Mouse (Mus musculus) megakaryocyte, embryonic 14.5 days (primary cell): Measurements from ENCODE around the gene Maml2. TPM values are rescaled to one million over a fixed set of nuclear protein-coding genes. Genes with fewer than 3 reads are reported as not detected.

ENCODE experiments used
- H3K27me3 ChIP-seq: replicated peaks from 2 replicates; pipeline ENCODE3; 2012; ENCODE audit warnings: inconsistent platforms
- H3K36me3 ChIP-seq: replicated peaks from 2 replicates; pipeline ENCODE3; 2012; ENCODE audit warnings: low read length, inconsistent platforms, mixed read lengths
- H3K4me1 ChIP-seq: 2 replicates; pipeline ENCODE4 v1.6.1; 2012; ENCODE audit warnings: inconsistent platforms
- H3K4me3 ChIP-seq: replicated peaks from 2 replicates; pipeline ENCODE3; 2012; ENCODE audit warnings: moderate library complexity, mild to moderate bottlenecking, inconsistent platforms
- H3K9me3 ChIP-seq: 2 replicates; pipeline ENCODE4 v1.6.1; 2012; ENCODE audit warnings: inconsistent platforms
- FLI1 ChIP-seq: IDR thresholded peaks from 2 replicates; pipeline ENCODE4 v1.6.1; 2012; ENCODE audit warnings: low read length, inconsistent platforms, mixed read lengths
- GATA1 ChIP-seq: IDR thresholded peaks from 3 replicates; pipeline ENCODE4 v1.6.1; 2012; ENCODE audit warnings: mixed read lengths, low read length, inconsistent platforms, borderline replicate concordance
- polyA plus RNA-seq: library from polyadenylated mRNA; stranded (reverse); fragments of >175 nt; gene quantifications from 2 replicates; pipeline ENCODE4 v1.2.3, GENCODE M21; 2012; ENCODE audit warnings: low replicate concordance; ENCODE audit not compliant: insufficient read depth

Gene Maml2
- polyA plus RNA-seq, 1 experiment, result 0.09 TPM

- H3K36me3 ChIP-seq, result no peaks in the 10 kb centered on the region
- H3K27me3 ChIP-seq, result no peaks in the 10 kb centered on the region
Measured at GRCm38 (mm10) chr9:13465358-13466020, 167.7 kb downstream of the Maml2 start.

DNA sequence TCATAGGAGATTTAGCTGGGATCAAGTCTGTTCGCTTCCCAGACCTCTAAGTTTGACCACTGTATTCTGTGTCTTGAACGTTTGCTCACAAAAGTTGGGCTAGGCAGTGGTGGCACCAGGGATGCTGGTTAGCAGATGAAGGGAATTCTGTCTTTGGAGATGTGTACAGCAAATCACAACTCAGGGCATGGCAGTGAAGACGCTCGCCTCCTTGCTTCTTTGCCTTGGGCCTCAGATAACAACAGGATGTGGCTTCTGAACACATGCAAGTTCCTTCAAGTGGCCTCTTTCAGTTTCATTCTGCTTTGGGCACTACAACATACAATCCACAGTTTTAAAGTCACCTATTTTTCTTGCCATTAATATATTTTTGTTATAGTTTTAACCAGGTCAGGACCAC lies 168.6 kb downstream of the Maml2 start:
- TF ChIP-seq FLI1 (no peak), GATA1 (peak; percentile 33; the same call in 1 of the 3 replicates)
- Histone ChIP-seq H3K4me3 (peak overlapping the region; percentile 87), H3K27me3 (no peaks in the 10 kb centered on the region), H3K36me3 (no peaks in the 10 kb centered on the region), H3K9me3 (no peaks in the 10 kb centered on the region), H3K4me1 (peaks cover 56% of the 10 kb centered on the region)

More at GRCm38 (mm10) chr9:13465358-13466020, 167.7 kb downstream of the Maml2 start:
- Histone ChIP-seq H3K4me3 (no peak overlapping the region), H3K4me1 (peaks cover 51% of the 10 kb centered on the region), H3K9me3 (no peaks in the 10 kb centered on the region)
- TF ChIP-seq FLI1 (no peak), GATA1 (no peak)

DNA sequence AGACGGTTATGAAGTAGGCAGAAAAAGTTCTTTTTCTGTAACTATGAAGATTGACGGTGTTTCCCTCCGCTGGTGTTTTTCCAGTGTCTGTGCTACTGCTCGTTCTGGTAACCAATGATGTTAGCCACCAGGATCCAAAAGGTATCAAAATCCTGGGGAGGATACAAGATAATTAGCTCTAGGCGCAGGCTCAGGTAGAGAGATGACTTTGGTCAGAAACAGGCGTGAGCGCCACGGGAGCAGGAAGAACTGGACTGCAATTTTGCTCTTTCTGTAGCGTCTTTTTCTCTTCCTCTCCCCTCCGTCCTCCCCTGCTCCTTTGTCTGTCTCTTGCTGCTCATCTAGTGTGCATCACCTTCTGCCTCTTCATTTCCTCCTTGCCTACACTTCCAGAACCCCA lies 169.1 kb downstream of the Maml2 start:
- H3K36me3 ChIP-seq, result no peaks in the 10 kb centered on the region
- H3K27me3 ChIP-seq, result no peaks in the 10 kb centered on the region
- H3K4me1 ChIP-seq, result peaks cover 56% of the 10 kb centered on the region
- no peaks in the 10 kb centered on the region for H3K9me3 ChIP-seq
- no peak for TF ChIP-seq GATA1
- no peak for TF ChIP-seq FLI1
- peak overlapping the region; percentile 87 for H3K4me3 ChIP-seq

DNA sequence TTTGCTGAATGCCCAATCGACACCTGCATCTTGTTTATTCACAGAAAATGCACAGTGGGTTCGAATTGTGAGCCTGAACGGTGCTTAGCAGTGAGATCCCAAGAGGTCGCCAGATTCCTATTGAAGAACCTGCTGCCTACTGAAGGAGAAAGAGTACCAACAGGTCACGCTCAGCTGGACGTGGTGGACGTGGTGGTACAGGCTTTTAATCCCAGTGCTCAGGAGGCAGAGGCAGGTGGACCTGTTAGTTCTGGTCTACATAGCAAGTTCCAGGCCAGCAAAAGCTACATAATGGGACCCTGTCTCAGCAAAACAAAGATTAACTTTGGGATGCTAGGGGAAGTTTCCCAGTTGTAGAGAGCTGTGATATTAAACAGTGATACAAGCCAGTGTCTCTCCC lies 170.0 kb downstream of the Maml2 start:
- Histone ChIP-seq H3K36me3 (no peaks in the 10 kb centered on the region), H3K27me3 (no peaks in the 10 kb centered on the region), H3K4me1 (peaks cover 62% of the 10 kb centered on the region), H3K9me3 (no peaks in the 10 kb centered on the region), H3K4me3 (no peak overlapping the region)
- TF ChIP-seq FLI1 (no peak), GATA1 (no peak)

DNA sequence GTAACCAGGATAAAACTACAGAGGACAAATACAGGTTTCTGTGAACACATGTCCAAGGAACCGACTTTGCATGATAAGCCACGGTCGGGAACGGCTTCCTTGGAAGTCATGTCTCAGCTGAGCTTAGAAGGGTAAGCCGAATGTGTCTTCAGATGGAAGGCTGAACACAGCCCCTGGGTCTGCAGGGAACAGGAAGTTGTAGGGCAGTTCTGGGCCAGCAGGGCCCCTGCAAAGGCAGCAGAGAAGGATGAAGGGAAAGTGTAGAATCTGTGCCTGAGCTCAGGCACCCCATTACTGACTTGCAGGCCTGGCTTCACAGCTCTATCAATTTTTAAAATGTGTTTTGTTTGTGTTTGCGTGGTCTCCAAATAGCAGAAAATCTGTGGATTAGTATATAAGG lies 171.0 kb downstream of the Maml2 start:
- Histone ChIP-seq H3K4me1 (peaks cover 70% of the 10 kb centered on the region), H3K36me3 (no peaks in the 10 kb centered on the region), H3K4me3 (no peak overlapping the region), H3K27me3 (no peaks in the 10 kb centered on the region), H3K9me3 (no peaks in the 10 kb centered on the region)
- TF ChIP-seq FLI1 (no peak), GATA1 (no peak)

DNA sequence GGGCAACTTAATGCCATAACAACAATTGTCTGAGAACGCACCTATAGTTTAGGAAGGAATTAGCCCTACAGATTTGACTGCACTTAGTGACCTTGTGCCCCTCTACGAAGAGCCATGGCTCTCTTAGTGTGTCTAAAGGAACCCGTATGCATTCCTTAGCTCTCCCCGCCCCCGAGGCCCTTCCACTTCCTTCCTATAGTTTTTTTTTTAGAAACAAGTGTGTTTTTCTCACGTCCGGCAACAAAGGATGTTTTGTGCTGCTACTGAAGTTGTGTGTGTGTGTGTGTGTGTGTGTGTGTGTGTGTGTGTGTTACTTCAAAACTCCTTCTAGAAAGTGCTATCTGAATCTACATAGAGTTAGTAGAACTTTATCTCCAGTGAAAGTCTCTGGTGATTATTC lies 172.3 kb downstream of the Maml2 start:
- H3K4me1 ChIP-seq, result peaks cover 81% of the 10 kb centered on the region

DNA sequence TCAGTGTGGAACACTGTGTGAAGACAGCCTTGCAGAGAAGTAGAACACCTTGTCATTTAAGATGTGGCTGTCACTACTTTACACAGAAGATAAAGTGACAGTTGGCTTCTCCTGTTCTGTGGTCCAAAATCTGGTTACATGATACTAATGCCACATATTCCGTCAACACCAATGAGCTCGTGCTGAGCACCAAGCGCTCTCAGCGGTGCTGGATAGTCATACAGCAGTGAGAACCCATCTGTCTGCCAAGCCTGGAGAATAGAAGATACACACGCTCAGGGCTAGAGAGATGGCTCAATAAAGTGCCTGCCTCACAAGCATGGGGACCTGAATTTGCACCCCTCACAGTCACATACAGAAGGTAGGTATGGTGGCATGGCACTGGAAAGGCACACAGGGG lies 177.2 kb downstream of the Maml2 start:
- Histone ChIP-seq H3K4me3 (no peak overlapping the region), H3K27me3 (no peaks in the 10 kb centered on the region), H3K9me3 (no peaks in the 10 kb centered on the region), H3K4me1 (peaks cover 44% of the 10 kb centered on the region), H3K36me3 (no peaks in the 10 kb centered on the region)
- TF ChIP-seq FLI1, result no peak
- no peak for TF ChIP-seq GATA1

More for the DNA sequence above, 172.3 kb downstream of the Maml2 start:
- Histone ChIP-seq H3K4me3 (no peak overlapping the region), H3K9me3 (no peaks in the 10 kb centered on the region), H3K36me3 (no peaks in the 10 kb centered on the region), H3K27me3 (no peaks in the 10 kb centered on the region)
- TF ChIP-seq FLI1 (no peak), GATA1 (no peak)

DNA sequence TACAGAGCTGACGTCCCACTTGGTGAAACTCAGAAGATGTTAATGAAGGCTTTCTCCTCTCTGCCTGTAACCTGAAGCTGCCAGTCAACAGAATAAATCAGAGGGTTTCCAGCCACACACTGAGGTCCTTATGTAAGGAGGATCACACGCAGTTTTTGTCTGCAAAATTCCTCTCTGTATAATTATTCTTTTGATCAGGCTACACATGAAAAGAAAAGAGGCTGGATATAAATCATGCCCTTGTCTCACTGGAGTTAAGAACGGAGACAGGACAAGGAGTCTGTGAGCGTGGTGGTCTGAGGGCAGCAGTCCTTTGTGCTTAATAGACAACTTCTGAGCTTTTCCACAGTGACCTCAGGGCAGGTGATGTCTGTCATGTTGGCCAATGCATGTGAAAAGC lies 181.5 kb downstream of the Maml2 start:
- no peak for TF ChIP-seq GATA1
- TF ChIP-seq FLI1, result no peak
- no peaks in the 10 kb centered on the region for H3K27me3 ChIP-seq
- H3K9me3 ChIP-seq, result no peaks in the 10 kb centered on the region
- H3K4me1 ChIP-seq, result peaks cover 17% of the 10 kb centered on the region
- no peak overlapping the region for H3K4me3 ChIP-seq
- no peaks in the 10 kb centered on the region for H3K36me3 ChIP-seq

DNA sequence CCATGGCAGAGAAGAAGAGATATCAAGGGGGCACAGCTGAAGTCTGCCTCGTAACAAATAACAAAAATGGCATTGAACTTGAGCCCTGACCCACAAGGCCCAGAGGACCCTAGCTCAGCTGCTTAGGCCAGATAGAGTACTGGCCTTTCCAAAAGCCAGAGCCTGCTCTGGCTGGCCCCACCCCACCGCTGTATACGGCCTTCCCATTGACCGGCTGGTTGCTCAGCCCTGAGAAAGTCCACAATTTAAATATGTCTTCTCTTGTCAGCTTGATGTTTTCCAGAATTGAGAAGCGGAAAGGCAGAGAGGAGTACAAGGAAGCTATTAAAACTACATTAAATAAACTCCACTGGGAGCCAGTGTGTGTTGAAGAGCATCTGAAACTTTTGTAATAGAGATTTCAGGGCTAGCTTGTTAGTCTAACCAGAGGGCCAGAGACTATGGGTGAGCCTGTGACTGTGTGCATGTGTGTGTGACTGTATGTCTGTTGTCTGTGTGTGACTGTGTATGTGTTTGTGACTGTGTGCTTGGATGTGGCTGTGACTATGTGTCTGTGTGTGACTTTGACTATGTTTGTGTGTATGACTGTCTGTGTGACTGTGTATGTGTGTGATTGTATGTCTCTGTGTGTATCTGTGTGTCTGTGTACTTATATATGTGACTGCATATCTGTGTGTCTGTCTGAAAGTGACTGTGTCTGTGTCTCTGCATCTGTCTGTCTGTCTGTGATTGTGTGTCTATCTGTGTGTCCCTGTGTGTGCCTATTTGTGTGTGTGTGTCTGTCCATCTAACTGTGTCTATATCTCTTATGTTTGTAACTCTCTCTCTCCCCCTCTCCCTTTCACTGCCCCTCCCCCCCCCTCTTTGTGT lies 185.7 kb downstream of the Maml2 start:
- Histone ChIP-seq H3K36me3 (no peaks in the 10 kb centered on the region), H3K27me3 (no peaks in the 10 kb centered on the region), H3K9me3 (0 out of 2 replicates have a peak, but pooled peaks cover 3% of the 10 kb centered on the region), H3K4me3 (no peak overlapping the region), H3K4me1 (peaks cover 9% of the 10 kb centered on the region)
- TF ChIP-seq FLI1, result no peak
- TF ChIP-seq GATA1, result no peak

- Histone ChIP-seq H3K4me3 (no peak overlapping the region), H3K9me3 (0 out of 2 replicates have a peak, but pooled peaks cover 3% of the 10 kb centered on the region), H3K4me1 (peaks cover 3% of the 10 kb centered on the region; the same call in 1 of the 2 replicates), H3K36me3 (no peaks in the 10 kb centered on the region), H3K27me3 (no peaks in the 10 kb centered on the region)
- TF ChIP-seq GATA1 (no peak), FLI1 (no peak)
Measured at GRCm38 (mm10) chr9:13484267-13485240, 186.8 kb downstream of the Maml2 start.
